Mouse (Mus musculus) urinary bladder, postnatal 4 days (tissue): ENCODE results near the gene Zbtb16.

Source experiments
- DNase-seq, 2 experiments: peaks; one replicate each; pipeline ENCODE4 v3.0.0; 2021 to 2022; ENCODE audit warnings: low spot score in 2 of 2

The Zbtb16 gene

GRCm38 (mm10) chr9:48648285-48649097, 187.5 kb downstream of the Zbtb16 start:
- peak in 1 of 2 experiments; percentile 51 for DNase-seq

GRCm38 (mm10) chr9:48647648-48648284, 188.3 kb downstream of the Zbtb16 start:
- DNase-seq, result peak in 1 of 2 experiments; percentile 55

DNA sequence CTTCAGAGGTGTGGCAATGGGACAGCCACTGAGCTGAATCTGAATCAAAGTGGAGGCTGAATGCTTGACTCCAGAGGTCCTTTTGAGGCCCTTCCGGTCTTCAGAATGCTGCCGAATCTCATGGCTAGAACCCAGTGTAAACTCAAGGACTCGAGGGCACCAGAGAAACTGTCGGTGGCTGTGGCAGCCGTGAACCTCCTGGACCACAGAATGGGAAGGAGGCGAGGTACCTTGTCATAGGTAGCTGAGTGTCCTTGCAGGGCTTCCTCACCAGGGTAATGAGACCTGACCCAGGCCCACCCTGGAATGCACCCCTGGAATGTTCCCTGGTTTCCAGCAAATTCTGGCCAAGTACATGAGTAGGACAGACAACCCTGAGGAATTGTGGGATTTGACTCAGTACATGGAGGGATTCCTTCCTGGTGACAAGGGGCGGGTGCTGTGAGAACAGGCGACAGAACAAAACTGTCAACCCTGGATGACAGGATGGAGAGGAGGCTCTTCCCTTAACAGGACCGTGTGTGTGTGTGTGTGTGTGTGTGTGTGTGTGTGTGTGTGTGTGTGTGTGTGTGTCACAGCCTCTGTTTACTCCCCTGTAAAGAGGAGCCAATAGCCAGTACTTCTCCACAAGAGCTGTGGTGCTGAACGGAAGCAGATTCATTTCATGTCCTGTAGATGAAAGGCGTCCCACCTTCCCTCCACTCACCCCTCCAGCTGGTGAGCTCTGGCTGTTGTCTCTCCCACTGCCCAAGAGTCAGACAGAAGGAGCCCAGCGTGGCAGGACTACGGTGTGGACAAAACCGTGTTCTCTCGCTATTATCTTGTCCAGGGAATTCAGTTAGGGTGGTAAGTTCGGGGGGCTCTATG, 189.0 kb downstream of the Zbtb16 start:
- peak in 1 of 2 experiments; percentile 52 for DNase-seq

DNA sequence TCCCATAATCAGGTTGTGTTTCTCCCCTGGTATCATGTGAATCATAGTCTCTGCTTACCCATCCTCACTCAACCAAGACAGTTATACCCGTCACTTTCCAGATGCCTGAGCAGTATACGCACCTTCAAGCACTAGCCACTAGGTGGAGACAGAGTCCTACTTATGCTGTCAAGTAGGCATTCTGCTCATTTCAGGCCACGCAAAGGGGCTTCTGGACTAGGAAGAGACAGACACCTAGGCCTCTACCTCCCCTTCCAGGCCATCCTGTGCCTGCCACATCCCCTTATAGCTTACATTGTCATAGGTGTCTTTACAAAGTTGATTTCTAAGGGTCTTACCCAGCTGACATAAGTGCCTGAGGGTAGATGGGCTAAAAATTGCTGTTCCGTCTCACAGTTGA, 189.8 kb downstream of the Zbtb16 start:
- DNase-seq, result peak; percentile 41 to 64

- peak in 1 of 2 experiments; percentile 38 for DNase-seq
These were observed 190.3 kb downstream of the Zbtb16 start for GRCm38 (mm10) chr9:48645648-48646126.

- peak in 1 of 2 experiments; percentile 57 for DNase-seq
These were observed 190.9 kb downstream of the Zbtb16 start for GRCm38 (mm10) chr9:48644926-48645647.

GRCm38 (mm10) chr9:48644376-48644775, 191.6 kb downstream of the Zbtb16 start:
- peak in 1 of 2 experiments; percentile 53 for DNase-seq

- peak in 1 of 2 experiments; percentile 52 for DNase-seq
These were observed 194.4 kb downstream of the Zbtb16 start for GRCm38 (mm10) chr9:48641636-48642035.

- DNase-seq, result peak in 1 of 2 experiments; percentile 50
These were observed 195.1 kb downstream of the Zbtb16 start for GRCm38 (mm10) chr9:48640881-48641280.

- peak; percentile 5 to 39 for DNase-seq
These were observed 197.7 kb downstream of the Zbtb16 start for GRCm38 (mm10) chr9:48638176-48638803.

- peak; percentile 11 to 48 for DNase-seq
These were observed 198.9 kb downstream of the Zbtb16 start for GRCm38 (mm10) chr9:48637161-48637560.

DNA sequence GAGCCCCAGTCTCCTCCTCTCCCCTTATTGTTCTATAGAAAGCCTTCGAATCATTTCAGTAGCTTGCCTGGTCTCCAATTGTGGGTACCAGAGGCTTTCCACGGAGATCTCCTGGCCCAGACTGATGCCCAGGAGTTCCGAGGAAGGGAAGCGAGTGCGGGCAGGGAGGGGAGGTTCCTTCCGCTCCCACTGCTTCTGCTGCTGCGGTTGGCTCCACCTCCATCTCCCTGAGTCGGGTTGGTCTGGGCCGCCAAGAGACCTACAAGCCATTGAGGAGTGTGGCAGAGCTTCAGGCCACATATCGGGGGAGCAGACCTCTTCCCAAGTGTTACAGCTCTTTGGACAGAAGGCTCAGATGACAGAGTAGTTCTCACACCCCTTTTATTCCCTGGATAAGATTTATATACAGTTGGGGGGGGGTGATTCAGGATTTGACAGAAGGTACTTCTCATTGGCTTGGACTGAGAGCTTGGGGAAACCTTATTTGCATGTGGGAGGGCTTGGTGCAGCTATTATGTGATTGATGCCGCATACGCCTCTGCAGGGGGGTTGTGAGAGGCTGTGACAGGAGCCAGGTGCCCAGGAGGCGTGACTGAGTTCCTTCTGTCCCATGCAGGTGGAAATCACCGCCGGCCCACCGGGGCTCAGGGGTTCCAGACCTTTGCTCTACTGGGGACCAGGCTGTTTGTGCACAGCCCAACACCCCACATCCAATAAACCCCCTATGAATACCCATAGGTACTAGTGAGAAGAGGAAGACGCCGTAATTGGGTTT, 200.3 kb downstream of the Zbtb16 start:
- peak in 1 of 2 experiments; percentile 9 for DNase-seq

DNA sequence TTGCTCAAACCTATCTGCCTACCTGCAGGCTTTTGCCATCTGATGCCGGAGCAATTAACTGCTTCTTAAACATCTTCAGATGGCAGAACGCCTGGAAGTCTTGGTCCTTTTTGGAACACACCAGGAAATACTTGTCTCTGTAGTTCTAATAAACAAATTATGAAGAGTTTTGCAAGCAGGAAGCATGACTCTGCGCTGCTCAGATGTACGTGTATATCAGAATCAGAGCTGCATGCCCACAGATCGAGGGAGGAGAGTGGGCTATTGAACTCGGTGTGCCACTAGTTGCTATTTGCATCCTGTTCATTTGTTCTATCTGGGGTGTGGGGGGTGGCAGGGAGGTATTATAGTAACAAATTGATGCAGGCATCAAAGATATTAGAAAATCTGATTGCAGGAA, 202.9 kb downstream of the Zbtb16 start:
- peak in 1 of 2 experiments; percentile 6 for DNase-seq

GRCm38 (mm10) chr9:48619268-48619667, 216.8 kb downstream of the Zbtb16 start:
- peak in 1 of 2 experiments; percentile 23 for DNase-seq

DNA sequence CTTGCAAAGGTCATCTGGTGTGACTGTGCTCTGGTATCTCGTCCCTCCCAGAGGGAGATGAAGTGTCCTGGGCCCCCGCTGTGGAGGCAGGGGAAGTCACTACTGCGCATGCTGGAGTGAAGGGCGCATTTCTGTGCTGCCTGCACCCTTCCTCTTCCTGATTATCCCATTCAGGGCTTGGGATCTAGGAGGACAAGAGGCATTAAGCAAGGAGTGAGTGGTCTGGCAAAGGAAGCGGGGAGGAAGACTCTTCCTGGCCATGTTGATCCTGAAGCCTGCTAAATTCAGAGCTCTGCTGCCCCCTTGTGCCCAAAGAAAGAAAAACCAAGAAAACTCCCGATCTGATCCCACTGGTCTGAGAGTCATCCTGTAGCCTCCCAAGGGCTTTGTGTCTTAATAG, 217.4 kb downstream of the Zbtb16 start:
- peak; percentile 54 to 76 for DNase-seq

- peak in 1 of 2 experiments; percentile 70 for DNase-seq
These were observed 217.9 kb downstream of the Zbtb16 start for GRCm38 (mm10) chr9:48618111-48618510.

DNA sequence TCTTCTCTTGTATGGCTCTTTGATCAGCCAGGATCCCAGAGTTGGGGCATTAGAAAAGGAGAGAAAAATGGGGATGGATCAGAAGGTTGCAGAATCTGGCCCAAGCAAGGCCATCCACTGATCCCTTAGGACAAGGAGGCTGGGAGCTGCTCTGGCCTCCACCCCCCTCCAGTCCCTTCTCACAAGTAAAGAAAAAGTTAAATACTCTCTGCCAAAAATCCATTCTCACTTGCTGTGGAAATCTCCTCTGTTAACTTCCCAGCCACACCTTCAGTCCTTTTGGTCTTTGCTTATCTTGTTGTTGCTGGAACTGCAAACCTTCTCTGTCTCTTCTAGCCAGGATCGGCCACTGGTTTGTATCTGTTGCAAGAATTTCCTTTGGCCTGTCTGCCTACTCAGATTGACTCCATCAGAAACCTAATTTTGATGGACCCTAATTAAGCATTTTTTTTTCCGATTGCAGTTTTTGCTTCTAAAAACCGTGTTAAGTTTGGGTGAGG, 218.5 kb downstream of the Zbtb16 start:
- DNase-seq, result peak in 1 of 2 experiments; percentile 28

DNA sequence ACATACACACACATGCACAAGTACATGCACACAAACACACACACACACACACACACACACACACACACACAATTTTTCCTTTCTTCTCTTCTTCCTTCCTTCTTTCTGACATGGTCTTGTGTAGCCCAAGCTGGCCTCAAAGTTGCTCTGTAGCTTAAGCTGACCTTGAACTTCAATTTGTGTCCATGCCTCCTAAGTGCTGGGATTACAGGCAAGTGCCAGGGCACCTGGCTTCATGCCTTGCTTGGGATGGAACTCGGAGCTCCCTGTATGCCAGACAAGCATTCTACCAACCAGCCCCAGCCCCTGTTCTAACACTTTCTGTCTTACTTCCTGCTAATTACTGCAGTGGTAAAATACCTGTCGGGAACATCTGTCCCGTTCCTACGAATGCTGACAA, 222.8 kb downstream of the Zbtb16 start:
- peak in 1 of 2 experiments; percentile 39 for DNase-seq

GRCm38 (mm10) chr9:48612542-48612941, 223.5 kb downstream of the Zbtb16 start:
- DNase-seq, result peak in 1 of 2 experiments; percentile 41
